Mouse (Mus musculus) layer of hippocampus, adult 11-12 months (tissue): ENCODE results near the gene Steap2.

ENCODE experiments used
- DNase-seq: peaks from one replicate; pipeline ENCODE4 v3.0.0; 2022; ENCODE audit warnings: low spot score

Steap2 gene

DNA sequence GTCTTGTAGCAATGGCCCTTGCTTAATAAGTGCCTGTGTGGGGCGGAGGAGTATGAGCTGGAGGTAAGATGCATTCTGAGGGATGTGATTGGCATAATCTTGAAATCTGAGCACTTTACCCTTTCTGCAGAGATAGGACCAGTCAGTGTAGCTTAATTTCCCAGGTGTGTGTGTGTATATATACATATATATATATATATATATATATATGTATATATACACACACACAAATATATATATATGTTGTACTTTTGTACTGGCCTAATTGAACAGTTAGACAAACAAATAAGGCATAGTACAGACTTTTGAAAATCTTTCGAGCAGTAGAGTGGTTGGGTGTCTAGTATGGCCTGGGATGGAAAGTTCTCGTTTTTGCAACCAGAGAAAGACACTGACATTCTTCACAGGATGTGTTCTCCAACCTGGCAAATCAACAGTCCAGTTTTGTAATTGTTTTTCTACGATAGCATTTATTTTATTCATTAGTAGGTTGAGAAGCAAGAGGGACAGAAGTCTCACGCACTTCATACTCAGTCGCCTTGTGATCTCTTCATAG lies 29.9 kb downstream of the Steap2 start:
- DNase-seq: no peak

DNA sequence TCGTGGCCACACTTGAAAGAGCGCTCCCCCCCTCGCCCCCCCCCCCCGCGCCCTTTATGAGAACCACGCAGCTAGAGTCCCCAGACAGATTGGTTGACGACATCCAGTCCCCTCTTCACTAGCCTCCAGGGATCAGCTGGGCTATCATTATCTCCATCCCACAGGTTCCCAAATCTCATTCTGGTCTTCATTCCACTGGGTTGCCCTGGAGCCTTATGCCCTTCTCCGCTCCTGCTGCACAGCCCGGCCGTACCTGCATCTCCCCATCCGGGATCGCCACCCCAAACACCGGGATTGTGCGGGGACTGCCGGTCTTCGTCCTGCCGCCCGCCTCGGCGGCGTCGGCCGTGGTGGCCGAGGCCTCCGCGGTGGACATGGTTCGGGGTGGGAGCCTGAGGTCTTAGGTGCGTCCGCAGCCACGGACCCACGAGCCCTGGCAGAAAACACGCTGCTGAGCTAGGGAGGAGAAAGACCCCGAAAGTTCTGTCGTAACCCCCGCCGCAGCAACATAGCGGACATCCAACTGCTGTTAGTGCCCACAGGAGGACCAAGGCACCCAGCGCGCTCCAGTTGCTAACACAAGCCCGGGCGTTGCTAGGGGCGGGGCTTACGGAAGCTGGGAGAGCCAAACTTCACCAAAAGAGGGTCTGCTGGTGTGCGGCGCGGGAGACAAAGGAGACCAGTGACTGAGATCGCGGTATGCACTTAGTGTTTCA lies 30.6 kb downstream of the Steap2 start, which contains the start of gene Cfap69:
Gene Cfap69, minus strand, starts transcription at position 585 of the 716 bp plus-strand sequence.
- DNase-seq: peak; percentile 84

DNA sequence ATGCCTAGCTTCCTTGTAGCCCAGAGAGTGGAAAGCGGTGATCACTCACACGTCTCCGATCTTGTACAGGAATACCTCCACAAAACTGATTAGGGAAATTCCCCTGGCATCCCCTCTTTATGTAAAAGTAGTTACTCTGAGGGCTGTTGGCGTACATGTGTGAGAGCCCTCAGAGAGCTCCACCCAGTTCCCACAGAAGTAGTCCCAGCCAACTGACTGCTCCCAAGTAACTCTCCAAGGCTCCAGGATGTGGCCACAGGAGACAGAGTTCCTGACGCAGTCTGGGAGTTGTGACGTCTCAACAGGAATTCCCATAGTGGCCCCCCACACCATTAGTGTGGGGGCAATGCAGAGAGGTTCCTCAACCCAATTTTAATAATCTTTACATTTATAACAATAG lies 31.3 kb downstream of the Steap2 start:
- no peak for DNase-seq

DNA sequence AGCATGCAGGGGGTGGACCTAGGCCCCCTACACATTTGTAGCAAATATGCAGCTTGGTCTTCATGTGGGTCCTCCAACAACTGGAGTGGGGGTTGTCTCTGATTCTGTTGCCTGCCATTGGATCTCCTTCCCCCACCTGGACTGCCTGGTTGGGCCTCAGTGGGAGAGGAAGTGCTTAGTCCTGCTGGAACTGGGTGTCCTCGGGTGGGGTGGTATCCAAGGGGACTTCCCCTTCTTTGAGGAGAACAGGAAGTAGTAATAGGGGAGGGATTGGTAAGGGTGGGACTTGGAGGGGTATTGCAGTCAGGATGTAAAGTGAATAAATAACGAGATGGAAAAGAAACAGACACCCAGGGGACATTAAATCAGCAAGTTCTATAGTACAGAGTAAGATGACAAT lies 35.7 kb downstream of the Steap2 start:
- no peak for DNase-seq

DNA sequence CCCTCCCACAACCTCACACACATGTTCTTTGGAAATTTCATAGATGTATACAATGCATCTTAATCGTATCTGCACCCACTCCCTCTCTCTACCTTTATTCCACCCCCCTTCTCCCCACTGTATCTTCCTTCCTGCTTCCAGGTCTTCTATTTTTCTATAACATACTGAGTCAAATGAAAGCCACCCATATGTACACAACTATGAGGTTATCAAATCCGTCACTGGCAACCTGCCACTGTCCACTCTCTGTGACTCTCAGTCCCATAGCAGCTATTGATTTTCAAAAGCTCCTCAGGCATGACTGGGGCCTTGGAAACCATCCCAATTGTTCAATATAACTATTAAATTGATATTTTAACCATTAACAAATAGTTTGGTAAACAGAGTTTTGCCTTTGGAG lies 36.4 kb downstream of the Steap2 start:
- DNase-seq: no peak

DNA sequence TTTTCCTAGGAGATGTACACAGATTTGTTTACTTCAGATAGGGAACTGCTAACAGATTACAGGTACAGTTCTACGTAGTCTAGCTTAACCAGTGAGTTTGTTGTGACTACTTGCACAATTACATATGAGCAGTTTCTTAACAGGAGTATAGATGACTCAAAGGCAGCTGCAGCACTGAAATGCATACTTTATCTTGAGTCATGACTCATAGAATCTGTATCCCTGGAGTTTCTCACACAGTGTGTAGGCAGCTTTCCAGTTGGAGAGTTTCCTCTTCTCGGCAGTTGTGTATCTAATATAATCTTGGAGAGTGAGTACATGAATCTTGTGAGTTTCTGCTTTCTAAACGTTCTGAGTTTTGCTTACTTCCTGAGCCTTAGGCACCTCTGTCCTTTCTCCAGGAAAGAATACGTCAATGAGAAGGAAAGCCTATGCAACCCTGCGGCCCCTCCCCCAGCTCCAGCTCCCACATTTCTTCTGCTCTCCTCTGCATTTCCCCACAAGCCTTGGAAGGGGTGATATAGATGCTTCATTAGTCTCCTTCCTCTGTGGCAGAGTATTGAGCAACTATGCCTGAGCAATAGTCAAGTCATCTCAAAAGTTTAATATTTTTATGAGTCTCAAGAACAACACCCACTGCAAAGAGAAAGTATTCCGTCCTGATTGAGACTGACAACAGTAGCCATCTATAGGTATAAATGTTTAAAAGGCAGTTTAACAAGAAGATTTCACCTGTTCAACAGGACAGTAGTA lies 45.4 kb downstream of the Steap2 start:
- peak; percentile 49 for DNase-seq

DNA sequence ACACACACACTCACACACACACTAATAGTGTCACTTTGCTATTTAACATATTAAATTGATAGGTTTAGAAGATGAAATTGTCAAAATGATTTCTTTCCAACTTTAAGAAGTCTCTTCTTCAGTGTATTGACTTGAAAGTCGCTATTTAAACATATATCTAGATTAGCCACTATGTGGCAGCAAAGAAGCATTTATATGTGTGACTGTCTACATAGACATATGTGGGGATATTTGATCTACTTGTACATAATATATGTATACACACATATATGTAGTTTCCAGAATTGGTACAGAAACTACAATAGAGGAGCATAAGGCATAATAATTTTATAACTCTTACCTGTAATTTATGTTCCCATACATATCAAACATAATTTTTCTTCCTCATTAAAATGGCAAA lies 48.2 kb downstream of the Steap2 start:
- DNase-seq: no peak

DNA sequence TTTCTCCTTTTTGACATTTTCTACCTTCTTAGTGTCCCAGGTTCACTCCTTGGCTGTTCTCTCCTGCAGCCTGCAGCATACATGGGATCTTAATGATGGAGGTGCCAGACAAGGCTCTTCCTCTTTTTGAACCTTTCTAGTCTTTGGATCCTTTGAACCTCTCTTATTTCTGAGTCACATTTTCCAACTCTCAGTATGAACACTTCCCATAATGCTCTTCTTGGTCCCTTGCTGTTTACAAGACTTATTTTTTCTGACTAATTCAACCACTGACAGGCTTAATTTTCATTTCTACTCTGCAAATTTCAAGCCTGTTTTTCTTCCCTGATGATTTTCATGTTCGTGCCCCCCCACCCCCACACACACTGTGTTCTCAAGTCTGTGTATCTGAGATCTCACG lies 55.9 kb downstream of the Steap2 start:
- no peak for DNase-seq

DNA sequence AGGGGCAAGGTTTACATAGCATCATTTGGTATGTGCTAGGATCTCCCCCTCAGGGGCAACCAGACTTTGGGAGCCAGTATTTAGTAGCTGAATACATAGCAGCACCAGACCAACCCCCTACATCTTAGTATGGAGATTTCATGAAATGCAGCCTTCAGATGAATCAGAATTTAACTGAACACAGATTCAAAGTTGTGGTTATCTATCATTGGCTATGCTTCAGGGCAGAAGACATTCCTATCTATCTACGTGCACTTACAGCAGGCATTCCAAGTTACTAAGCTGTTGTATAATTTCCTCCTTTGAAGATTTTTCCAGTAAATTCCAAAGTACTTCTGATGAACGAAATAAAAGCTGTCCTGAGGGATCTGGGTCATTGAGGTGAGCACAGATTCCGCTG lies 68.9 kb downstream of the Steap2 start:
- no peak for DNase-seq

DNA sequence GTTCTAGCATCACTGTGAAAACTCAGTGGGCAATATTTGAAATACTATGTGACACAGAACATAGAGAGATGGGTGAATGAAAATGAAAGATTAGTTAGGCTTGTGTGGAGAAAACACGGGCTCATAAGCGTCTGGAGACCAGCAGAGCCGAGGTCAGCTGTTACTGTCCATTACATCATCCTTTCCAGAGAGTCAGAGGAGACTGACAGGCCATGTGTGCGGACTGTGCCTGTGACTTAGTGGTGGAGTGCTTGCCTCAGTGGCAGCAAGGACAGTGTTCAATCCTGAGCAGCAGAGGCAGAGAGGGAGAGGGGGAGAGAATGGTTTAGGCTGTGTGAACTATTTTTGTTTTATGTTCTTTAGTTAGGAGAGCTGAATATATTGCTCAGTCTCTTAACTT lies 76.0 kb downstream of the Steap2 start:
- no peak for DNase-seq
